Mouse (Mus musculus) left cerebral cortex, adult 9 months (tissue): Measurements from ENCODE around the gene Samd9l.
"Not testable (repeated sequence)": the region's sequence is repeated elsewhere in the genome, so short reads cannot be mapped to it uniquely, and the experiment has no call there.

Source experiments
- DNase-seq, 2 experiments: peaks; one replicate each; pipeline ENCODE4 v3.0.0; 2022; ENCODE audit warnings: low spot score in 2 of 2

Gene Samd9l

GRCm38 (mm10) chr6:3399340-3400068 lies at the start of gene Samd9l:
TSS of gene Samd9l (minus strand) at chr6:3399572.
- peak in 1 of 2 experiments; percentile 78 for DNase-seq

GRCm38 (mm10) chr6:3447404-3447803 lies 48.0 kb upstream of the Samd9l start:
- peak; percentile 2 to 79 for DNase-seq

DNA sequence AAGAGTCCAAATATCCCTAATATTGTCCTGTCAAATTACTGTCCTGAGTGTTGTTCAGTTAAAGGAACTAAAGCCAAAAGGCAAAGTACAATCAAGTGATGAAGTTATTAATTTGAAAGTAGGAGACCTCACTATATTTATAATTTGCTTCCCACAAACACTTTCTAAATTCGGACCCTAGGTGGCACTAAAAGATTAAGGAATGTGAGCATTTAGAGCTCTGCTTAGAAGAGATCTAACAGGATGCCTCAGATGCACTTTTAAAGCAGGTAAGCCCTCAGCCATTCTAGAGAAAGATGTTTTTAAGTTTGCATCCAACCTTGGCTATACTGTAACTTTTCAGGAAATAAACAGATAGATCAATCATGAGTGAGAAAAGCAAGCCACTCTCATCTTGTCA lies 44.5 kb upstream of the Samd9l start:
- no peak for DNase-seq

- no peak for DNase-seq
These were observed 36.7 kb upstream of the Samd9l start for GRCm38 (mm10) chr6:3436087-3436486.

DNA sequence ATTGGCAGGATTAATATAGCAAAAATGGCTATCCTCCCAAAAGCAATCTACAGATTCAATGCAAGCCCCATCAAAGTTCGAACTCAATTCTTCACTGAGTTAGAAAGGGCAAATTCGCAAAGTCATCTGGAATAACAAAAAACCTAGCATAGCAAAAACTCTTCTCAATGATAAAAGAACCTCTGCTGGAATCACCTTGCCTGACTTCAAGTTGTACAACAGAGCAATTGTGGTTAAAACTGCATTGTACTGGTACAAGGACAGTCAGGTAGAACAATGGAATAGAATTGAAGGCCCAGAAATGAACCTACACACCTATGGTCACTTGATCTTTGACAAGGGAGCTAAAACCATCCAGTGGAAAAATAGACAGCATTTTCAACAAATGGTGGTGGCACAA lies 31.6 kb upstream of the Samd9l start:
- DNase-seq: not testable (repeated sequence)

GRCm38 (mm10) chr6:3427047-3427446 lies 27.7 kb upstream of the Samd9l start:
- DNase-seq: no peak

- not testable (repeated sequence) for DNase-seq
These were observed 26.0 kb upstream of the Samd9l start for GRCm38 (mm10) chr6:3425333-3425732.

- DNase-seq: not testable (repeated sequence)
These were observed 25.4 kb upstream of the Samd9l start for GRCm38 (mm10) chr6:3424613-3425277.

GRCm38 (mm10) chr6:3397182-3397906 lies 2.0 kb downstream of the Samd9l start:
- not testable (repeated sequence) for DNase-seq

DNA sequence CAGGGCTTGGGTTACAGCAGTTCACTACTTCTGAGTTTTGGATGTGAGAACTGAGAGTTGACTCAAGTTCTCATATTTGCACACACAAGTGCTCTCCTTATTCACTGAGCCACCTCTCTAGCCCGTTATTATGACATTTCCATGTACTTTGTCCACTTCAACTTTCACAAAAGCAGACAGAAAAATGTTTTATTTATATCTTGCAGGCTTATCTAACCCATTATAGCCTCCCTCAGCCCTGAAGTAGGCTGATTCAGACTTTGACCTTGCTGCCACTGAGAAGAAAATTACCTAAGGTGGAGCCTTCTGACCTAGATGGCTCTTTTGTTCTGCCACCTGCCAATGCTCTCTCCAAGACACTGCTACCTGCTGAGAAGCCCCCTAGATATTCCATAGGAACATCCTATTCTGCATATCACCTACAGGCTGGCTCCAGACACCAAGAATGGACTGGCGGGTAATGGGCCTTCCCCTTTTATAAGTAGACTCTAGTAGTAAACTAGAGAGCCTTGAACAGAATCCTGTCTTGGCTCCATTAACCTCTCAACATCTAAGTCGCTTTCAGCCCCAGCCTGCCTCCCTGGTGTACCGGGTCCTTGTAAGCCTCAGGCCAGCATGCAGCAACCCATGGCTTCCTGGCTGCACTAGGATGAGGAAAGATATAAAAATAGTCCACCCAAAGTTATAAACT lies 3.3 kb downstream of the Samd9l start:
- not testable (repeated sequence) for DNase-seq

DNA sequence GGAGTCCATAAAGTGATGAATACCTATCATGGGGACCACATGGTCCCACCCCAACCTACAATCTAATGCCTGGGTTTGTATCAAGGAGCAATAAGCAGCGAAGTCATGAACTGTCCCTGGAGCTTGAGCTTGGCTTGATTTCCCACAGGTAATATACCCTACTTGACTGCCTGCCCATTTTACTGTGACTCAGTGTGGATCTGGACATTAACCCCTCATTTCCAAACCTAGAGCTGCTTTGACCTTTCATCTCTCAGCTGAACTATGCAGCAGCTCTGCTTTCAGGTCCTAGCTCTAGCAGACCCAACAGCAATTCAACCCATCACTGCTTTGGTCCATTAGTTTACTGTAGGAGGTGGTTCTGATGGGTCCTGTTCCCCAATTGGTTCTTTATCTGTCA lies 9.4 kb downstream of the Samd9l start:
- DNase-seq: no peak

DNA sequence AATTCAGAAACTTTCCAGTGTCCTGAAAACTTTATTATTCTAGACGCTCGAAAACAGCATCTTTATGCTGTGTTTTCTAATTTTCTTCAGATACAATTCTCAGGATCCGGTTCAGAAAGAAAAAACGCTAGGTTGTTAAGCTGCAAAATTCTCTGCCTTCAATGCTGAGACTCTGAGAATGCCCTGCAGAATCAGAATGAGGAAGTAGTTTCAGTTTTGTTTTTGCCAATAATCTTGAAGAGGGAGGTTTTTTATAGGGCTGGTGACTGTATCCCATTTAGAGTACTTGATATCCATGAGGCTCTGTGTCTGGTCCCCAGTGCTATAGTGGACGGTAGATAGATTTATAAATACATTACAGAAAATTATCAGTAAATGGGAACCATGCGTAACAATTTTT lies 12.8 kb downstream of the Samd9l start:
- DNase-seq: no peak

- DNase-seq: not testable (repeated sequence)
These were observed 14.6 kb downstream of the Samd9l start for GRCm38 (mm10) chr6:3384816-3385215.

DNA sequence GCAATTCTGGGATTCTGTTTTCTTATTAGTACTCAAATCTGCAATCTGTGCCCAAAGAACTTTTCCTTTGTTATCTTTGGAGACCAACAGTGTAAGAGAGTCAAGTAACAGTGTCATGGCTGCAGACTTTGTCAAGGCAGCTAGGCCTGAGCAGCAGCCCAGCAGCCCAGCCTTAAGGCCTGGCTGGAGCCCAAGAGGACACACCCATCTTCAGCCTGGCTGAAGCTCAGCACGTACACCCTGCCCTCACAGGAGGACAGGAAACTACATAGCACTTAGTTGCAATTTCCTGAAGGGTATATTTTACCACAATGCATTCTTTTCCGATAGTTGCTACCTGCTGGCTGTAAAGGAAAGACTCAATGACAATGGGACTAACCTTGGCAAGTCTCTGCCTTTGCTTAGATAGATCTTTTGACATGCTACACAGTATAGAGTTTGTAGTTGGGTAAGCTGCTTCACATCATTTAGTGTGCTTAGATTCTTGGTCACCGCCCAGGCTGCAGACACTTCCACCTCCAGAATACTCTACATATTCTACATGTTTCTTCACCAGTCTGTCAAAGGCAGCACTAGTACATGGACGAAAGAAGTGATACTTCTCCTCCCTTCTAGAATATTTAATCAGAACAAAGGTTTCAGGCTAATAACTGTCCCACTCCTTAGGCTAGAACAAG lies 15.1 kb downstream of the Samd9l start:
- not testable (repeated sequence) for DNase-seq

DNA sequence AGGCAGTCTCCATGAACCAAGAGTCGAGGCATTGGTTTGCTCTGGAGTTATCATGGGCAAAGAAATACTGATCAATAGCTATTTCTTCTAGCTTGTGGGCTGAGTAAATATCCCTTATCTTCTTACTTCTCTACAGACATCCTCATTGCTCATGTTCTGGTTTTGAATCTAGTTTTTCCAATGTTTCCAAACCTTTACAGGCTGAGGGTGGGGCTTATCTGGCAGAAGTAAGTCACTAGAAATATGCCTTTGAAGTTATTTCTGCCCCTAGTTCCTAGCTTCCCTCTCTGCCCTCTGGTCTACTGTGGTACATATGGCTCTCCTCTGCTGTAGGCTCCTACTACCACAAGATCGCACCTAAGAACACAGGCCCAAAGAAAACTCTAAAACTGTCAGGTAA lies 20.2 kb downstream of the Samd9l start:
- DNase-seq: no peak

GRCm38 (mm10) chr6:3376687-3377086 lies 22.7 kb downstream of the Samd9l start:
- no peak for DNase-seq

GRCm38 (mm10) chr6:3369527-3369926 lies 29.8 kb downstream of the Samd9l start:
- no peak for DNase-seq

DNA sequence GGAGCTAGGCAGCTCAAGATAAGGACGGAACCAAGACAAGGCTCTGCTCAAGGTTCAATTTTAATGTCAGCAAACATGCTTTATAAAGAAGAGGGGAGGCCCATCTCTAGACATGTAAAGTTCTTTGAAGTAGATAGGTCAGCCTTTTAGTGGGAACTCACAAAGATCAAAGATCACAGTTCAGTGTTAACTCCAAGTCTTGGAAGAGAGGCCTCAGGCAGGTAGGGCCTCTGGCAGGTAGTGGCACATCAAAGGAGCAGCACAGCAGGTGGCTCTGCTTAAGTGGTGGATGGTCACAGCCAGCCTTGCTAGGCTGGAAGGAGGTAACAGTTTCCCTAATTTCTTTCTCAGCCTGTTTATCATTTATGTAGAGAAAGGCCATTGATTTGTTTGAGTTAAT lies 33.8 kb downstream of the Samd9l start:
- DNase-seq: not testable (repeated sequence)

DNA sequence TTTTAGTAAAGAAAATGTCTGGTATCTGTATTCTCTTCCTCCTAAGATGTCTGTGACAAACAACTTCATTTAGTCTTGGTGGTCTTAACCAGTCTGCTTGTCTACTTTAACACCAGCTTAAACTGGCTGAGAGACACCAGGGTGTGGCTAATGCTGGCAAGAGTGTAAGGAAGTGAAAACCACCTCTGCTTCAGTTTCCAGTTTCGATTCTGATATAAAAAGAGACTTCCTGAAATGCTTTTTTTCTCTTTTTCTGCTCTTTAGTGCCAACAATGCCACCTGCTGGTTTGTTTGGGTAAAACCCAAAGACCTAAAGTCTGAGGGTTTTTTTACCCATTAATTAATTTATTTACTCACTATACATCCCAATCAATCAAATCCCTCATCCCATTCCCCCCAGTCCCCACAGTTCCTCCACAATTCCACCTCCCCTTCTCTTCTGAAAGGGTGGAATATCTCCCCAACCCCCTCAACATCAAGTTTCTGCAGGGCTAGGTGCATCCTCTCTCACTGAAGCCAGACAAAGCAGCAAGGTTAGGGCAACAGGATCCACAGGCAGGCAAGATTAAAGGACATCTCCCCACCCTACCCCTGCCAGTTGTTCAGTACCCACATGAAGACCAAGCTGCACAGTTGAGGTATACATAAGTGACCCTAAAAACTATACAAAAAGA lies 53.3 kb downstream of the Samd9l start:
- peak in 1 of 2 experiments; percentile 39 for DNase-seq

DNA sequence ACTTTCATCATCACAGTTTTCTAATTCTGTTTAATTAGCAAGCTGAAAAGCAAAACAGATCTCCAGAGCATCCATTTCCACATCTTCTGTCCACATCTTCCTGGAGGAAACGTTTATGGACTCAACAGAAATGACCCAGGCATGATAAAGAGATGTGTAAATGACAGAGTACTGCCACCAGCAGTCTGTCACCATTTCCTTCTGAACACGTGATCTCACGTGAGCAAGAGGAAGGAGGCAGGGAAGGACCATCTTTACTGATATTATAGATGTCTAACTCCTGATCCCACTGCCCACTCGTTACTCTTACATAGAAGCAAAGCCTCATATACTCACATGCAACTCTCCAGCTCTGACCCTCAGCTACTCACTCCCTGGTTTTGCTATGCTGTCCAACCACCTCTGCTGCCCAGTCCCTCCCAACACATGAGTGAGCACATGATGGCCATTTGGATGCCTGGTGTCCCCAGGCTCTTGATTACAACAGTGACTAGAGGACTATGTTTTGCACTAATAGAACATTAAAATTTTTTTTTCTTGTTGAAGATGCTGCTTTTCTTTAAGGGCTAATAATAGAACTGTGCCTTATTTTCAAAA lies 54.2 kb downstream of the Samd9l start:
- not testable (repeated sequence) for DNase-seq
